Mouse (Mus musculus) E14TG2a.4 (cell line): ENCODE results near the gene Cwf19l1.

Experiments used
- CTCF ChIP-seq: conservative IDR thresholded peaks from 2 replicates; pipeline ENCODE4 v1.5.1; 2014; ENCODE audit warnings: low read length
- POU5F1 ChIP-seq: IDR thresholded peaks from 2 replicates; pipeline ENCODE4 v1.6.1; 2014; ENCODE audit warnings: low read length, borderline replicate concordance

DNA sequence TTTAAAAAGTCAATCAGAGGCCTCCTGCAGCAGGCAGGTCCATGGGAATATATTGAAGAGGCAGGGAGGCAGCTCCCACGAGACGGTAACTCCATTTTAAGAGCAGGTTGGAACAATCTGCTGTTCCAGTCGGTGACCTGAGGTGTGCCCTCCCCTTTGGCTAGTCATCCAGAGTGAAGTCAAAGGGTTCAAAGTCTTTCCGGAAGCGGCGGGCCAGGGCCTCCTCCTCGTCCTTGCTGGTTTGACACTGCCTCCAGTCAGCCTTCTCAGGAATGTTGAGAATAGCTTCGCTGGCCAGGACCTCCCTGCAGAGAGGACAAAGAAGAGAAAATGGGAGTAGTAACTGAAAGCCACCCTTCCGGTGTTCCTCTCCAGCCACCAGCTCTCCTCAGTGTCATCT is 25.3 kb downstream of the Cwf19l1 start:
- no peak for TF ChIP-seq CTCF
- TF ChIP-seq POU5F1, result no peak
